ENCODE assay signal across 1 mouse cellular context in the genomic region with DNA sequence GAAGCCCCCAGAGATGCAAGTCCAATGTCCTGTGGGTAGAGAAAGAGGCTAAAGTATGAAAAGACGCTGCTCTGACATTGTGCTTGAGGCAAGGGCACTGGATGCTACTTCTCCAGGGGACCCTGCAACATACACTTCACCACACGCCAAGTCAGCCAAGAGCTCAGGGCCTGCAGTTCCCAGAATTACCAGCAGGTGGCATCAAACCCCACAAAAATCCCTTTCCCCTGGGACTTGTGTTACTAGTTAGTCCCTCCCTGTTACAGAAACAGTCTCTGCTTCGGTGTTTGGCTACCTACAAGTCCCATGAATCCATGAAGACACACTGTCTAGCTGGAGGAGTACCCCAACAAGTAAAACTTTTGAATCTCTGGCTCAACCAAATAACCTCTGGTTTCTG.
TF ChIP-seq lines count a peak whose summit lies in the region.

No protein-coding gene starts in this region.

TF ChIP-seq in CH12.LX, 34 proteins besides CTCF, POLR2A, EP300 and RAD21 (continued from another document):
- TF ChIP-seq BHLHE40 (IDR thresholded peaks at IDR 0.05; ENCODE audit: low read depth, low read length) (no peak), JUND (conservative IDR thresholded peaks at IDR 0.05; ENCODE audit: low read depth, low read length) (no peak), USF1 (IDR thresholded peaks at IDR 0.05; ENCODE audit: low read depth, low read length) (no peak), ETS1 (conservative IDR thresholded peaks at IDR 0.05; ENCODE audit: low read depth, low read length) (no peak), NRF1 (IDR thresholded peaks at IDR 0.05; ENCODE audit: low read depth, low read length) (no peak), CHD1 (IDR thresholded peaks at IDR 0.05; ENCODE audit: low read depth, low read length) (no peak), UBTF (IDR thresholded peaks at IDR 0.05; ENCODE audit: low read depth, low read length) (no peak), CHD2 (IDR thresholded peaks at IDR 0.05; ENCODE audit: low read length) (no peak)
